Mouse (Mus musculus): ENCODE data around the gene Ing4. TPM values are rescaled to one million over a fixed set of nuclear protein-coding genes. Genes with fewer than 3 reads are reported as not detected.
A peak's percentile ranks its signal among the peaks of the same experiment; 100 is the strongest.

The Ing4 gene
- total RNA-seq, 2 experiments from 2014 or later = 5.4 to 60.0 TPM

- peak; percentile 71 for ATAC-seq (replicated peaks; ENCODE audit: low FRiP score, poor library complexity, severe bottlenecking)
Measured at GRCm38 (mm10) chr6:125088561-125089321, 49.2 kb downstream of the Ing4 start.

- ATAC-seq (replicated peaks; ENCODE audit: low FRiP score, poor library complexity, severe bottlenecking) = peak; percentile 74
Measured at GRCm38 (mm10) chr6:125089521-125090321, 50.2 kb downstream of the Ing4 start.

- ATAC-seq (replicated peaks; ENCODE audit: low FRiP score, poor library complexity, severe bottlenecking) = no peak
Measured at GRCm38 (mm10) chr6:125090341-125091085, 51.0 kb downstream of the Ing4 start.

- no peak for ATAC-seq (replicated peaks; ENCODE audit: low FRiP score, poor library complexity, severe bottlenecking)
Measured at GRCm38 (mm10) chr6:125092372-125092771, 52.8 kb downstream of the Ing4 start.

GRCm38 (mm10) chr6:125094843-125095242 is 55.3 kb downstream of the Ing4 start:
- no peak for ATAC-seq (replicated peaks; ENCODE audit: low FRiP score, poor library complexity, severe bottlenecking)

DNA sequence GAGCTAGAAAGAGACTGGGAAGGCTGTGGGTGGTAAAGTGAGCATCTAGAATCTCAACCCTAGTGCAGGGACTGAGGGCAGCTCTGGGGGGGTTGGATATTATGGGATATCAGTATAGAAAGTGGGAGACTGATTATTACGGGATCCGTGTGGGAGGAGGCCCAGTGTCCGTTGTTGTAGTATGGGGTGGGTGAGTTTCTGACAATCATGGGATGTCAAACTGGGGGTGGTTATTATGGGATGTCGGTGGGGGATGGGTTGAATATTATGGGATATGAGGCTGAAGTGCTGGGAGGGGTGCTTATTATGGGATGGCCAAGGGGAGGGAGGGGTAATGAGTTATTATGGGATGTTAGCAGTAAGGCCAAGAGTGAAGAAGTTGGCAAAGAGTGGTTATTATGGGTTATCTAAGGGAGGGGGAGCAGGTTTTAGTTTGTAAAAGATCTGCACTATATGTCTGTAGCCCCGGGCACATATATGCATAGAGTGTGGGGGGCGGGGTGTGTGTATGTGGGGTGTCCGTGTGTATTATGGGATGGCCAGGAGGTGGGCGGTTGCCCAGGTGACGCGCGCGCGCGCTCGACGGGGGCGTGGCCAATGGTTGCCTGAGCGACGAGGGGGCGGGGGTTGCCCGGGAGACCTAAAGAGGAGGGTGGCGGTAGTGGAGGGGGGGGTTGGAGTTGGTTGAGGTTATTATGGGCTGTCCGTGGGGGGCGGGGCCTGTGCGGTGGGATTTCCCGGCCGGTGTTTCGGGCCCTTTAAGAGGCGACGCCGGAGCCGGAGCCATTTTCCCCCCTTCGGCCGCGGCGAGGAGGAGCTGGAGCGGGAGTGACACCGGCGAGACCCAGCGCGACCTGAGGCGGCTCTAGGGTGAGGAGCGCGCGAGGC is 56.1 kb downstream of the Ing4 start, which contains the start of gene Chd4:
Gene Chd4, plus strand, starts transcription at position 591 of the 888 bp plus-strand sequence.
- ATAC-seq (replicated peaks; ENCODE audit: low FRiP score, poor library complexity, severe bottlenecking) = peak; percentile 75

DNA sequence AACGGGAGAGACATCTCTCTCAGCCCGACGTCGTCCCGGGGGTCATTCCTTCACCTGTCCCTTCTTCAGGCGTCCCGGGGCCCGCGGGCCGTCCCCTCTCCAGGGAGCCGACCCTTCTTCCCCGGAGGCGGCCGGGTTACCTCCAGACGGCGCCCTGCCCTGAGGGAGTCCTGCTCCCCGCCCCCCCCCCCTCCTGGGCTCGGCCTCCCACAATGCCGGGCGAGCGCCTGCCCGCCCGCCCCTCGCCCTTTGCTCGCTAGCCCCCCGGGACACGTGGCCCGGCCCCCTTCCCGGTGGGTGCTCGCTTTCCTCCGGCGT is 56.7 kb downstream of the Ing4 start:
- no peak for ATAC-seq (replicated peaks; ENCODE audit: low FRiP score, poor library complexity, severe bottlenecking)

DNA sequence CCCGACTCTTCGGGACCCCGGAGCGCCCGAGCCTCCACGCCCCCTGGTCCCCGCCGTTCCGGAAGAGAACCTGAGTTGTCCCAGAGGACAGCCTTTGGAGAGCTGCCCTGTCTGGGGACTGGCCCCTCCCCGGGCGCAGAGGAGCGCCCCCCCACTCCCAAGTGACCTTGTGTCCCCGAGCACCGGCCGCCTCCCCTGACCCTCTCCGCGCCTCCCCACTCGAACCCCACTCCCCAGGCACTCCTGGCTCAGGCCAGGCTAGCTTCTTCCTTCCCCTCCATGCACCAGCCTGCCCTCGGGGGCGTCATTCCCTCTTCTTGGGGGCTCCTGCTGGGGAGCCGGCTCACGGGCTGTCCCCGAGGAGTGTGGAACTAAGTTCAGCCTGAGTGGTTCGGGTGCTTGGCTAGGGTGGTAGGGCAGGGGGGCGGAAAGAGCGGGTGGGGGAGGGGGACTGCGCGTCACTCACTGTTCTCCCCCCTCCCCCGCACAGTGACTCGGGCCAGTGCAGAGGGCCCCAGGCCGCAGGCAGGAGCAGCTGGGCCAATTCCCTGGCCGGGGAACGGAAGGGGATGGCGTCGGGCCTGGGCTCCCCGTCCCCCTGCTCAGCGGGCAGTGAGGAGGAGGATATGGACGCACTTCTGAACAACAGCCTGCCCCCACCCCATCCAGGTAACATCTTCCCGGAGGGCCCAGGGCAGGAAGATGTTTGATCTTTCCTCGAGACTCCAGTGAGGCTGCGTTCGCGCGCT is 57.2 kb downstream of the Ing4 start:
- ATAC-seq (replicated peaks; ENCODE audit: low FRiP score, poor library complexity, severe bottlenecking) = no peak

DNA sequence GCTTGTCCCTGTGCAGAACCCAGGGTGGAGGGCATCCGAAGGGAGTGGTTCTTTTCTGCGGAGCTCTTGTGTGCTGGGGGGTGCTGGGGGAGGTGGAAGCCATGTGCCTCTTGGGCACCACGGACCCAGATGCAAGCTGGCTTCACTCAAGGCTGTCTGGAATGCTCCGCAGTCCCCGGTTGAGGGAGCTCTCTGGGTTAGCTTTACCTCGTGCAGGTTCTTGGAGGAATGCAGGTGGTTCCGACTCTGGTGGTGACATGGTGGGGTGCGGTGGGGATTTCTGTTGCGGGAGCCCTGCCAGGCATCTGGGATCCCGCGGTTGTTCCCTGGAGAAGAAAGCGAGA is 57.8 kb downstream of the Ing4 start:
- ATAC-seq (replicated peaks; ENCODE audit: low FRiP score, poor library complexity, severe bottlenecking) = 0 out of 2 replicates have a peak, but pooled peaks have one; percentile 11

GRCm38 (mm10) chr6:125097951-125098350 is 58.4 kb downstream of the Ing4 start:
- no peak for ATAC-seq (replicated peaks; ENCODE audit: low FRiP score, poor library complexity, severe bottlenecking)

GRCm38 (mm10) chr6:125098513-125098912 is 59.0 kb downstream of the Ing4 start:
- ATAC-seq (replicated peaks; ENCODE audit: low FRiP score, poor library complexity, severe bottlenecking) = no peak

Other genes with a start within 250 kb of the Ing4 start
- gene Spsb2, start 231.1 kb upstream of the Ing4 start, total RNA-seq (2015; ENCODE audit: low replicate concordance) = 3.4 and 9.7 TPM in 2 replicates
- gene Spsb2, start 231.1 kb upstream of the Ing4 start, total RNA-seq (2017; ENCODE audit: low replicate concordance) = 7.6 and 8.2 TPM in 2 replicates
- gene Tpi1, start 225.5 kb upstream of the Ing4 start, total RNA-seq (2015; ENCODE audit: low replicate concordance) = 19.1 and 64.1 TPM in 2 replicates
- 17.7 and 17.9 TPM in 2 replicates for gene Tpi1, start 225.5 kb upstream of the Ing4 start, total RNA-seq (2017; ENCODE audit: low replicate concordance)
- gene Usp5, start 210.3 kb upstream of the Ing4 start, total RNA-seq (2015; ENCODE audit: low replicate concordance) = 35.6 and 60.5 TPM in 2 replicates
- gene Usp5, start 210.3 kb upstream of the Ing4 start, total RNA-seq (2017; ENCODE audit: low replicate concordance) = 41.2 and 53.1 TPM in 2 replicates
- 529 and 565 TPM in 2 replicates for gene Cdca3, start 210.2 kb upstream of the Ing4 start, total RNA-seq (2015; ENCODE audit: low replicate concordance)
- 409 and 459 TPM in 2 replicates for gene Cdca3, start 210.2 kb upstream of the Ing4 start, total RNA-seq (2017; ENCODE audit: low replicate concordance)
- gene Gnb3, start 199.5 kb upstream of the Ing4 start, total RNA-seq (2015; ENCODE audit: low replicate concordance) = not detected in 2 replicates
- gene Gnb3, start 199.5 kb upstream of the Ing4 start, total RNA-seq (2017; ENCODE audit: low replicate concordance) = not detected in 2 replicates
- 1.1 and 2.5 TPM in 2 replicates for gene P3h3, start 182.0 kb upstream of the Ing4 start, total RNA-seq (2015; ENCODE audit: low replicate concordance)
- 0.83 and 3.0 TPM in 2 replicates for gene P3h3, start 182.0 kb upstream of the Ing4 start, total RNA-seq (2017; ENCODE audit: low replicate concordance)
- gene Gpr162, start 175.8 kb upstream of the Ing4 start, total RNA-seq (2015; ENCODE audit: low replicate concordance) = not detected in 2 replicates
- not detected in 2 replicates for gene Gpr162, start 175.8 kb upstream of the Ing4 start, total RNA-seq (2017; ENCODE audit: low replicate concordance)
- gene Cd4, start 151.5 kb upstream of the Ing4 start, total RNA-seq (2015; ENCODE audit: low replicate concordance) = 4.3 and 12.2 TPM in 2 replicates
- 5.0 and 6.8 TPM in 2 replicates for gene Cd4, start 151.5 kb upstream of the Ing4 start, total RNA-seq (2017; ENCODE audit: low replicate concordance)
- 1.8 TPM in 1 of 2 replicates, not detected in the other for gene Lag3, start 128.1 kb upstream of the Ing4 start, total RNA-seq (2015; ENCODE audit: low replicate concordance)
- gene Lag3, start 128.1 kb upstream of the Ing4 start, total RNA-seq (2017; ENCODE audit: low replicate concordance) = 0.90 TPM in 1 of 2 replicates, not detected in the other
- 15.5 and 20.5 TPM in 2 replicates for gene Ptms, start 119.7 kb upstream of the Ing4 start, total RNA-seq (2015; ENCODE audit: low replicate concordance)
- gene Ptms, start 119.7 kb upstream of the Ing4 start, total RNA-seq (2017; ENCODE audit: low replicate concordance) = 7.9 and 18.6 TPM in 2 replicates
- 44.0 and 45.3 TPM in 2 replicates for gene Mlf2, start 108.4 kb upstream of the Ing4 start, total RNA-seq (2015; ENCODE audit: low replicate concordance)
- gene Mlf2, start 108.4 kb upstream of the Ing4 start, total RNA-seq (2017; ENCODE audit: low replicate concordance) = 18.5 and 42.2 TPM in 2 replicates
- 14.3 and 17.3 TPM in 2 replicates for gene Cops7a, start 74.2 kb upstream of the Ing4 start, total RNA-seq (2015; ENCODE audit: low replicate concordance)
- gene Cops7a, start 74.2 kb upstream of the Ing4 start, total RNA-seq (2017; ENCODE audit: low replicate concordance) = 4.1 and 4.9 TPM in 2 replicates
- not detected in 2 replicates for gene Pianp, start 43.1 kb upstream of the Ing4 start, total RNA-seq (2015; ENCODE audit: low replicate concordance)
- not detected in 2 replicates for gene Pianp, start 43.1 kb upstream of the Ing4 start, total RNA-seq (2017; ENCODE audit: low replicate concordance)
- 49.4 and 54.1 TPM in 2 replicates for gene Zfp384, start 30.6 kb upstream of the Ing4 start, total RNA-seq (2015; ENCODE audit: low replicate concordance)
- gene Zfp384, start 30.6 kb upstream of the Ing4 start, total RNA-seq (2017; ENCODE audit: low replicate concordance) = 25.8 and 41.2 TPM in 2 replicates
- gene Acrbp, start 9.9 kb downstream of the Ing4 start, total RNA-seq (2015; ENCODE audit: low replicate concordance) = 4.3 and 9.6 TPM in 2 replicates
- gene Acrbp, start 9.9 kb downstream of the Ing4 start, total RNA-seq (2017; ENCODE audit: low replicate concordance) = 0.68 and 9.4 TPM in 2 replicates
- 3.6 and 10.9 TPM in 2 replicates for gene Lpar5, start 28.2 kb downstream of the Ing4 start, total RNA-seq (2015; ENCODE audit: low replicate concordance)
- not detected in 2 replicates for gene Lpar5, start 28.2 kb downstream of the Ing4 start, total RNA-seq (2017; ENCODE audit: low replicate concordance)
- gene Chd4, start 56.2 kb downstream of the Ing4 start, total RNA-seq (2015; ENCODE audit: low replicate concordance) = 49.0 and 64.2 TPM in 2 replicates
- gene Chd4, start 56.2 kb downstream of the Ing4 start, total RNA-seq (2017; ENCODE audit: low replicate concordance) = 176 and 220 TPM in 2 replicates
- 6.7 and 17.3 TPM in 2 replicates for gene Nop2, start 92.1 kb downstream of the Ing4 start, total RNA-seq (2015; ENCODE audit: low replicate concordance)
- 5.7 and 8.9 TPM in 2 replicates for gene Nop2, start 92.1 kb downstream of the Ing4 start, total RNA-seq (2017; ENCODE audit: low replicate concordance)
- gene Iffo1, start 105.5 kb downstream of the Ing4 start, total RNA-seq (2015; ENCODE audit: low replicate concordance) = 5.9 and 11.5 TPM in 2 replicates
- gene Iffo1, start 105.5 kb downstream of the Ing4 start, total RNA-seq (2017; ENCODE audit: low replicate concordance) = 9.7 and 15.7 TPM in 2 replicates
- 683 and 752 TPM in 2 replicates for gene Gapdh, start 126.7 kb downstream of the Ing4 start, total RNA-seq (2015; ENCODE audit: low replicate concordance)
- gene Gapdh, start 126.7 kb downstream of the Ing4 start, total RNA-seq (2017; ENCODE audit: low replicate concordance) = 153 and 228 TPM in 2 replicates
- 953 and 1,019 TPM in 2 replicates for gene Ncapd2, start 151.9 kb downstream of the Ing4 start, total RNA-seq (2015; ENCODE audit: low replicate concordance)
- gene Ncapd2, start 151.9 kb downstream of the Ing4 start, total RNA-seq (2017; ENCODE audit: low replicate concordance) = 924 and 1,011 TPM in 2 replicates
- gene Mrpl51, start 152.0 kb downstream of the Ing4 start, total RNA-seq (2015; ENCODE audit: low replicate concordance) = 63.3 and 85.8 TPM in 2 replicates
- 64.1 and 65.3 TPM in 2 replicates for gene Mrpl51, start 152.0 kb downstream of the Ing4 start, total RNA-seq (2017; ENCODE audit: low replicate concordance)
- 4.7 and 6.7 TPM in 2 replicates for gene Vamp1, start 175.8 kb downstream of the Ing4 start, total RNA-seq (2015; ENCODE audit: low replicate concordance)
- 2.0 and 10.0 TPM in 2 replicates for gene Vamp1, start 175.8 kb downstream of the Ing4 start, total RNA-seq (2017; ENCODE audit: low replicate concordance)
- 0.84 and 1.8 TPM in 2 replicates for gene Tapbpl, start 192.1 kb downstream of the Ing4 start, total RNA-seq (2015; ENCODE audit: low replicate concordance)
- gene Tapbpl, start 192.1 kb downstream of the Ing4 start, total RNA-seq (2017; ENCODE audit: low replicate concordance) = 6.7 and 6.8 TPM in 2 replicates
- gene Cd27, start 197.2 kb downstream of the Ing4 start, total RNA-seq (2015; ENCODE audit: low replicate concordance) = 5.0 and 7.5 TPM in 2 replicates
- gene Cd27, start 197.2 kb downstream of the Ing4 start, total RNA-seq (2017; ENCODE audit: low replicate concordance) = 0.51 and 1.2 TPM in 2 replicates
- gene Tuba3a, start 246.3 kb downstream of the Ing4 start, total RNA-seq (2015; ENCODE audit: low replicate concordance) = not detected in 2 replicates
- gene Tuba3a, start 246.3 kb downstream of the Ing4 start, total RNA-seq (2017; ENCODE audit: low replicate concordance) = not detected in 2 replicates

Measured in erythroid progenitor cell, adult 5-6 weeks (primary cell).